Mouse (Mus musculus) common myeloid progenitor, adult 5-6 weeks (primary cell): ENCODE results near the gene H2afy2. TPM values are rescaled to one million over a fixed set of nuclear protein-coding genes. Genes with fewer than 3 reads are reported as not detected.

Experiments used
- ATAC-seq: replicated peaks from 2 replicates; pipeline ENCODE4 v1.8.0; 2016; ENCODE audit warnings: low read depth, mild to moderate bottlenecking, moderate TSS enrichment, inconsistent platforms; ENCODE audit not compliant: poor library complexity, severe bottlenecking
- total RNA-seq: library from RNA; stranded (forward); fragments of 200-1000, 187-1606 nt; gene quantifications from 2 replicates; pipeline ENCODE4 v1.2.3, GENCODE M21; 2017

Gene H2afy2
- total RNA-seq, 1 experiment from 2014 or later, result 1.2 TPM

- ATAC-seq, result peak; percentile 96
Observed at GRCm38 (mm10) chr10:61694870-61695670, 88.9 kb downstream of the H2afy2 start, which contains the start of gene Tysnd1. Gene Tysnd1, plus strand, starts transcription at chr10:61695514.

- ATAC-seq, result no peak
Observed at GRCm38 (mm10) chr10:61693563-61693962, 90.4 kb downstream of the H2afy2 start.

- no peak for ATAC-seq
Observed at GRCm38 (mm10) chr10:61689405-61689804, 94.5 kb downstream of the H2afy2 start.

Other genes starting within 250 kb of the H2afy2 start
- not detected in 2 replicates for gene Npffr1, start 188.7 kb downstream of the H2afy2 start, total RNA-seq
- 152 and 159 TPM in 2 replicates for gene Ppa1, start 135.6 kb downstream of the H2afy2 start, total RNA-seq
- 106 and 111 TPM in 2 replicates for gene Sar1a, start 103.8 kb downstream of the H2afy2 start, total RNA-seq
- gene Tysnd1, start 88.6 kb downstream of the H2afy2 start, total RNA-seq, result 20.1 and 31.0 TPM in 2 replicates
- gene Aifm2, start 68.9 kb downstream of the H2afy2 start, total RNA-seq, result 2.7 and 5.0 TPM in 2 replicates
- not detected in 2 replicates for gene Col13a1, start 195.0 kb upstream of the H2afy2 start, total RNA-seq